Mouse (Mus musculus): ENCODE results near the gene Dhx34. TPM values are rescaled to one million over a fixed set of nuclear protein-coding genes. Genes with fewer than 3 reads are reported as not detected.

Gene Dhx34
- total and polyA plus RNA-seq, 2 experiments from 2014 or later = 6.1 to 19.8 TPM

DNA sequence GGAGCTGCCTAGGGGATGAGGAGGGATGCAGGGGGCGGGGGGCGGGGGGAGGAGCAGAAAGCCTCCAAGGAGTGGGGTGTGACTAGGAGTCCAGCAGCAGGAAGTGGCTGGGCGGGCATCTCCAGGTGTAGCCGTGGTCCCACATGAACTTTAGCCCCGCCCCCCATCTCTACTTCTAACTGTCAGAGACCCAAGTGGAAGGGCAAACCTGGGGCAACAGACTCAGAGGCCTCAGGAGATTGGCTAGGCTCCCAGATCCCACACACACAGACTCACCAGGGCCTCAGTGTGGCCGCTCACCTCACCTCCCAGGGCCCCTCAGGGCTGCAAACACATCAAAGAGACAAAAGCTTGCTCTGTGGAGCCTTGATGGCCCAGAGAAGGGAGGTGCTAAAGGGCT is 25.2 kb downstream of the Dhx34 start:
- no peak for DNase-seq (ENCODE audit: low spot score)
- no peak overlapping the region for H3K27ac ChIP-seq (ENCODE audit: low read depth)
- H3K4me1 ChIP-seq (ENCODE audit: control insufficient read depth, insufficient read depth) = no peaks in the 10 kb centered on the region
- H3K36me3 ChIP-seq (replicated peaks; ENCODE audit: control insufficient read depth, insufficient read depth, low read length) = peaks cover 31% of the 10 kb centered on the region
- no peaks in the 10 kb centered on the region for H3K9me3 ChIP-seq (replicated peaks; ENCODE audit: control insufficient read depth, low read length)
- no peak overlapping the region for H3K4me3 ChIP-seq (ENCODE audit: low read depth, low read length)
- TF ChIP-seq EP300 (IDR thresholded peaks at IDR 0.05; ENCODE audit: low read depth) (no peak), CTCF (IDR thresholded peaks at IDR 0.05; ENCODE audit: low read depth) (no peak)
- no peaks in the 10 kb centered on the region for H3K27me3 ChIP-seq (ENCODE audit: control insufficient read depth, insufficient read depth, low read length)
- no peak overlapping the region for H3K9ac ChIP-seq (replicated peaks; ENCODE audit: low read depth, low read length)
- no peak overlapping the region for H3K4me2 ChIP-seq (ENCODE audit: low read depth, low read length)
- ATAC-seq (ENCODE audit: insufficient read depth, low read depth) = no peak
- 62% methylated on average over 4 of the region's 6 CpGs for WGBS

DNA sequence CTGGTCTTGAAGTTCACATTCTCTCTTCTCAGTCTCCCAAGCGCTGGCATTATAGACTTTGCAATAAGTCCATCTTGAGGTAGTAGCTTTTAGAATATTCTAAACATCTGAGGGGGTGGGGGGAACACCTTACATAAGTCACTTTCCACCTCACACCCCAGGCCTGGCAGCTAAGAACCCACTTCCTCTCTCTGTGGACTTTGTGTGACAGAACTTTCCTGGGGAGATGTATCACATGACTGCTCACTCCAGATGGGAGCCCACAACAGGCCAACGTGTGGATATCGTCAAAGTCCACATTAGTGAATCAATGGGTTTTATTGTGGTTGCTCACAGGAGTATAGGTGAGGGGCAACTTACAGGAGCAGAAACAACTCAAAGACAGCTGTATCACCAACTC is 28.1 kb downstream of the Dhx34 start:
- no peak for ATAC-seq (ENCODE audit: insufficient read depth, low read depth)
- no peak for DNase-seq (ENCODE audit: low spot score)
- H3K27me3 ChIP-seq (ENCODE audit: control insufficient read depth, insufficient read depth, low read length) = no peaks in the 10 kb centered on the region
- H3K9me3 ChIP-seq (replicated peaks; ENCODE audit: control insufficient read depth, low read length) = no peaks in the 10 kb centered on the region
- TF ChIP-seq CTCF (IDR thresholded peaks at IDR 0.05; ENCODE audit: low read depth) = no peak
- no peak for TF ChIP-seq EP300 (IDR thresholded peaks at IDR 0.05; ENCODE audit: low read depth)
- H3K4me2 ChIP-seq (ENCODE audit: low read depth, low read length) = no peak overlapping the region
- peaks cover 22% of the 10 kb centered on the region for H3K36me3 ChIP-seq (replicated peaks; ENCODE audit: control insufficient read depth, insufficient read depth, low read length)
- no peak overlapping the region for H3K9ac ChIP-seq (replicated peaks; ENCODE audit: low read depth, low read length)
- no peak overlapping the region for H3K27ac ChIP-seq (ENCODE audit: low read depth)
- 51% methylated on average over 3 of the region's 3 CpGs for WGBS
- no peak overlapping the region for H3K4me3 ChIP-seq (ENCODE audit: low read depth, low read length)
- no peaks in the 10 kb centered on the region for H3K4me1 ChIP-seq (ENCODE audit: control insufficient read depth, insufficient read depth)

DNA sequence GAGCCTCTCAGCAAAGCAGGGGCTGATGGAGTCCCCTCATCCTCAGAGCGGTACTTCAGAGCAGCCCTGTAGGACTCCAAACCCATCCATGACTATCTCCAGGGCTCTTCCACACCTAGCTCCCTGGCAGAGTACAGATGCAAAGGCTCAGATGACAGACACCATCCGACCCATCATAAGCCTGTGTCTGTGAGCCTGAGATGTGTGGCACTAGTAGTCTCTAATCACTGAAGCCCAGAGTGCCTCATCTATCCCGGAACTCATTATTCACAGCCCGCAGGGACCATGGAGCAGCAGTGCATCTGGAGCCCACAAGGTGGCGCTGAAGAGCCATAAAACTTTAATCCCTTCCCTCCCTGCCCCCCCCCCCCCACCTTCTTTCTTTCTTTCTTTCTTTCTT is 29.5 kb downstream of the Dhx34 start:
- WGBS = 15% methylated on average over 5 of the region's 5 CpGs
- Histone ChIP-seq H3K27me3 (ENCODE audit: control insufficient read depth, insufficient read depth, low read length) (no peaks in the 10 kb centered on the region), H3K4me3 (ENCODE audit: low read depth, low read length) (no peak overlapping the region), H3K36me3 (replicated peaks; ENCODE audit: control insufficient read depth, insufficient read depth, low read length) (peaks cover 9% of the 10 kb centered on the region; the same call in 1 of the 2 replicates), H3K4me1 (ENCODE audit: control insufficient read depth, insufficient read depth) (no peaks in the 10 kb centered on the region), H3K27ac (ENCODE audit: low read depth) (no peak overlapping the region), H3K9me3 (replicated peaks; ENCODE audit: control insufficient read depth, low read length) (no peaks in the 10 kb centered on the region), H3K9ac (replicated peaks; ENCODE audit: low read depth, low read length) (no peak overlapping the region), H3K4me2 (ENCODE audit: low read depth, low read length) (no peak overlapping the region)
- DNase-seq (ENCODE audit: low spot score) (no peak), ATAC-seq (ENCODE audit: insufficient read depth, low read depth) (0 out of 2 replicates have a peak, but pooled peaks have one; percentile 24)
- TF ChIP-seq EP300 (IDR thresholded peaks at IDR 0.05; ENCODE audit: low read depth) (no peak), CTCF (IDR thresholded peaks at IDR 0.05; ENCODE audit: low read depth) (peak; percentile 67)

DNA sequence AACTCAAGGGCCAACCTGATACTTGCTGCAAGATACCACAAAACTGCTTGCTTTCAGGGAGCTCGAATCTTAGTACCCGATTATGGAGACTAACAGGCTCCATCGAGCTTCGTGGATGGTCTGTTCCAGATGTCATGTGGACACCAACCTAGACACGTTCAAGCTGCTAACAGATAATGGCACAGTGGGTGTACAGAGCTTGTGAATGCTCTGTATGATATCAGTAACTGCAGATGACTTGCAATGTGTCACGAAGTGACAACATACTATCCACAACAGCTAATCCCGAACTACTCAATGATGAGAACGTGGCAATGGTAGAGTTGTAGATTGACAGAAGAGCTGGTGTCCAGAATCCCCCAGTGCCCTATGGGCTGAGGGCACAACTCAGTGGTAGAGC is 34.3 kb downstream of the Dhx34 start:
- no peak for TF ChIP-seq CTCF (IDR thresholded peaks at IDR 0.05; ENCODE audit: low read depth)
- no peak for TF ChIP-seq EP300 (IDR thresholded peaks at IDR 0.05; ENCODE audit: low read depth)

DNA sequence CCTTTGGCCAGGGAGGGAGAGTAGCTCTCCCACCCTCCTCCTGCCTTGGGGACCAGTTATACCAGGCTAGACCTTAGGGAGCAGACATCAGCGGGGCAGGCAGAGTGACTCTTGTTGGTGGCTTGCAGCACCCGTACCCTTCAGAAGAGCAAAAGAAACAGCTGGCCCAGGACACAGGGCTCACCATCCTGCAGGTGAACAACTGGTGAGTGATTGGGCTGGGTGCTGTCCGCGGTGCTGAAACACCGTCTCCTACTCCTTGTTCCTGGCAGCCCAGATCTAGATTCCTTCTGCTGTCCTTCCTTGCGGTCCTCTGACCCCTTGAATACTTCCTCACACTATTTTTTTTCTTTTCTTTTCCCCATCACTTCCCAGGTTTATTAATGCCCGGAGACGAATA is 38.2 kb downstream of the Dhx34 start:
- Histone ChIP-seq H3K4me3 (ENCODE audit: low read depth, low read length) (no peak overlapping the region), H3K9ac (replicated peaks; ENCODE audit: low read depth, low read length) (no peak overlapping the region), H3K9me3 (replicated peaks; ENCODE audit: control insufficient read depth, low read length) (0 out of 2 replicates have a peak, but pooled peaks cover 4% of the 10 kb centered on the region), H3K27me3 (ENCODE audit: control insufficient read depth, insufficient read depth, low read length) (no peaks in the 10 kb centered on the region), H3K36me3 (replicated peaks; ENCODE audit: control insufficient read depth, insufficient read depth, low read length) (no peaks in the 10 kb centered on the region), H3K4me1 (ENCODE audit: control insufficient read depth, insufficient read depth) (no peaks in the 10 kb centered on the region), H3K27ac (ENCODE audit: low read depth) (no peak overlapping the region), H3K4me2 (ENCODE audit: low read depth, low read length) (no peak overlapping the region)
- no peak for TF ChIP-seq EP300 (IDR thresholded peaks at IDR 0.05; ENCODE audit: low read depth)
- no peak for TF ChIP-seq CTCF (IDR thresholded peaks at IDR 0.05; ENCODE audit: low read depth)
- 15% methylated on average over 8 of the region's 8 CpGs for WGBS
- peak; percentile 31 for DNase-seq (ENCODE audit: low spot score)
- ATAC-seq (ENCODE audit: insufficient read depth, low read depth) = peak; percentile 62; the same call in 1 of the 2 replicates

More for the DNA sequence above, 34.3 kb downstream of the Dhx34 start:
- no peak overlapping the region for H3K4me2 ChIP-seq (ENCODE audit: low read depth, low read length)
- ATAC-seq (ENCODE audit: insufficient read depth, low read depth) (no peak), DNase-seq (ENCODE audit: low spot score) (no peak)
- H3K27ac ChIP-seq (ENCODE audit: low read depth) = no peak overlapping the region
- H3K4me3 ChIP-seq (ENCODE audit: low read depth, low read length) = no peak overlapping the region
- WGBS = 67% methylated on average over 8 of the region's 8 CpGs
- H3K9me3 ChIP-seq (replicated peaks; ENCODE audit: control insufficient read depth, low read length) = no peaks in the 10 kb centered on the region
- no peaks in the 10 kb centered on the region for H3K36me3 ChIP-seq (replicated peaks; ENCODE audit: control insufficient read depth, insufficient read depth, low read length)
- no peaks in the 10 kb centered on the region for H3K27me3 ChIP-seq (ENCODE audit: control insufficient read depth, insufficient read depth, low read length)
- H3K4me1 ChIP-seq (ENCODE audit: control insufficient read depth, insufficient read depth) = no peaks in the 10 kb centered on the region
- H3K9ac ChIP-seq (replicated peaks; ENCODE audit: low read depth, low read length) = no peak overlapping the region

DNA sequence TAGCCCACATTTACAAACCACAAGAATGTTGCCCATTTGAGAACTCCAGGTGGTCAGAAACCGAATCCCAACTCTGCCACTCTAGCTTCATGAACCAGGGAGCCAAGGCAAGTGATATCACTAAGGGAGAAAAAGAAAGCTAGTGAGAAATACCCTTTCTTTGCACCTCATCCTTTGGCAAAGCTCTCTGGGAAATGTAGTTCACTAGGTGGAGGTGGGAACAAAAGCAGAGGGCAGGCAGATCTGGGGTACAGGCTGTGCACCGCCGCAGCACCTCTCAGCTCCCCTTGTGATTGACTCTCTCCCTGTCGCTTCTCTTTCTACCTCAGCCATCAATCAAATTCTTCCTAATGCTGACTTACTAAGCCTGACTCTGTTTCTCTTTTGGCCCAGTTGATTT is 43.7 kb downstream of the Dhx34 start:
- Histone ChIP-seq H3K4me2 (ENCODE audit: low read depth, low read length) (no peak overlapping the region), H3K36me3 (replicated peaks; ENCODE audit: control insufficient read depth, insufficient read depth, low read length) (no peaks in the 10 kb centered on the region), H3K4me3 (ENCODE audit: low read depth, low read length) (no peak overlapping the region), H3K4me1 (ENCODE audit: control insufficient read depth, insufficient read depth) (peaks cover 3% of the 10 kb centered on the region; the same call in 1 of the 2 replicates), H3K27ac (ENCODE audit: low read depth) (no peak overlapping the region), H3K9me3 (replicated peaks; ENCODE audit: control insufficient read depth, low read length) (0 out of 2 replicates have a peak, but pooled peaks cover 4% of the 10 kb centered on the region), H3K9ac (replicated peaks; ENCODE audit: low read depth, low read length) (no peak overlapping the region), H3K27me3 (ENCODE audit: control insufficient read depth, insufficient read depth, low read length) (0 out of 2 replicates have a peak, but pooled peaks cover 3% of the 10 kb centered on the region)
- DNase-seq (ENCODE audit: low spot score) = no peak
- TF ChIP-seq CTCF (IDR thresholded peaks at IDR 0.05; ENCODE audit: low read depth) (no peak), EP300 (IDR thresholded peaks at IDR 0.05; ENCODE audit: low read depth) (no peak)
- ATAC-seq (ENCODE audit: insufficient read depth, low read depth) = no peak
- WGBS = 72% methylated on average over 4 of the region's 4 CpGs
